Mouse (Mus musculus) liver, embryonic 14.5 days (tissue): ENCODE data around the gene Arl5c.

Source experiments
- CTCF ChIP-seq: IDR thresholded peaks from 2 replicates; pipeline ENCODE4 v1.5.1; 2016; ENCODE audit warnings: antibody characterized with exemption, low read depth, control low read depth
- EP300 ChIP-seq: IDR thresholded peaks from 2 replicates; pipeline ENCODE4 v1.6.1; 2016; ENCODE audit warnings: antibody characterized with exemption, low read depth

DNA sequence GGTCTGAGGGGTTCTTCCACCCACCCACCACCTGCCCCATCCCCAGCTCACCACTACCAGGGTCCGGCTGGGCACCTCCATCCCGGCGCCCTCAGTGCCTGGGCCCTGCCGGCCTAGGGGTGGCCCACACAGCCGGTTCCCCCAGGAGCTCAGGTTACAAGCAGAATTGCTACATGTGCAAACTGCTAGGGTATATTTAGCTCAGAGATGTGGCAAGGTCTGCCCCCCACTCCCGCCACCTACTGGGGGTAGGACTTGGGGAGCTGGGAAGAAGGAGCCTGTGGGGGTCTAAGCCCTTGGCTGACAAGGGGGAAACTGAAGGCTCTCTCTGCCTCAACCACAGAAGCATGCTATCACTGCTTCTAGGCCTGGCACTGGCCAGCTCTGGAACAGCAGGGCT lies 22.2 kb upstream of the Arl5c start:
- no peak for TF ChIP-seq CTCF
- no peak for TF ChIP-seq EP300
